Mouse (Mus musculus) stomach, embryonic 14.5 days (tissue): ENCODE results near the gene Spin2-ps6. TPM values are rescaled to one million over a fixed set of nuclear protein-coding genes. Genes with fewer than 3 reads are reported as not detected.
"Not testable (repeated sequence)": the region's sequence is repeated elsewhere in the genome, so short reads cannot be mapped to it uniquely, and the experiment has no call there.

Source experiments
- ATAC-seq: fragments of 200-750 bp; cut with Nextera tagmentation; 2 replicates; pipeline ENCODE4 v1.8.0; 2017; ENCODE audit warnings: low read depth, moderate TSS enrichment; ENCODE audit not compliant: insufficient number of reproducible peaks, insufficient read depth, low FRiP score
- H3K27ac ChIP-seq: fragments of 300-500 bp; sonication (generic); 2 replicates; pipeline ENCODE4 v1.5.1; 2014; ENCODE audit warnings: mild to moderate bottlenecking, low read length, moderate library complexity, mixed read lengths
- H3K27me3 ChIP-seq: fragments of 300-500 bp; sonication (generic); 2 replicates; pipeline ENCODE4 v1.6.1; 2014; ENCODE audit warnings: low read length, control low read depth, mixed read lengths; ENCODE audit not compliant: control insufficient read depth, insufficient read depth
- H3K36me3 ChIP-seq: fragments of 300-500 bp; sonication (generic); 2 replicates; pipeline ENCODE4 v1.6.1; 2014; ENCODE audit warnings: mild to moderate bottlenecking, control low read depth, low read length, moderate library complexity, mixed read lengths; ENCODE audit not compliant: control insufficient read depth, insufficient read depth
- H3K4me1 ChIP-seq: fragments of 300-500 bp; sonication (generic); 2 replicates; pipeline ENCODE4 v1.6.1; 2014; ENCODE audit warnings: low read length, control low read depth, mixed read lengths; ENCODE audit not compliant: control insufficient read depth, insufficient read depth
- H3K4me2 ChIP-seq: fragments of 300-500 bp; sonication (generic); replicated peaks from 2 replicates; pipeline ENCODE4 v1.6.1; 2014; ENCODE audit warnings: low read depth, low read length, control low read depth
- H3K4me3 ChIP-seq: fragments of 300-500 bp; sonication (generic); 2 replicates; pipeline ENCODE4 v1.5.1; 2014; ENCODE audit warnings: low read depth, low read length, control low read depth
- H3K9ac ChIP-seq: fragments of 300-500 bp; sonication (generic); replicated peaks from 2 replicates; pipeline ENCODE4 v1.6.1; 2014; ENCODE audit warnings: low read depth, mild to moderate bottlenecking, control low read depth, low read length, moderate library complexity, mixed read lengths
- H3K9me3 ChIP-seq: fragments of 300-500 bp; sonication (generic); 2 replicates; pipeline ENCODE4 v1.6.1; 2016; ENCODE audit warnings: low read depth, low read length, control low read depth; ENCODE audit not compliant: control insufficient read depth
- WGBS: fragments of 180-500 bp; shearing (Covaris S2); extraction: QIAGEN DNeasy Blood & Tissue Kit; methylation state at CpG from one replicate; pipeline ENCODE4 v1.1.7; 2014; 5-methylcytosine and 5-hydroxymethylcytosine counted together
- polyA plus RNA-seq: library from polyadenylated mRNA; unstranded; fragments of >200 nt; fragmentation: Nextera tagmentation; extraction: Ambion mirVana; gene quantifications from 2 replicates; pipeline ENCODE4 v1.2.1, GENCODE M21; 2014

Gene Spin2-ps6
- polyA plus RNA-seq = not detected in 2 replicates

- not testable (repeated sequence) for H3K4me1 ChIP-seq, ATAC-seq, H3K27ac ChIP-seq, H3K27me3 ChIP-seq, H3K4me2 ChIP-seq, H3K9me3 ChIP-seq, H3K9ac ChIP-seq, H3K36me3 ChIP-seq, H3K4me3 ChIP-seq
- WGBS = no CpG with 5 or more reads among the region's 3 CpGs
Measured at GRCm38 (mm10) chrX:33234569-33234968, at the start of gene Spin2-ps6. TSS of gene Spin2-ps6 (plus strand) at chrX:33234869.

Other genes with a start within 250 kb of the Spin2-ps6 start
- not detected in 2 replicates for gene Btbd35f12, start 78.5 kb downstream of the Spin2-ps6 start, polyA plus RNA-seq